Comparison of ENCODE assay signal across 13 mouse cellular contexts in the genomic region with DNA sequence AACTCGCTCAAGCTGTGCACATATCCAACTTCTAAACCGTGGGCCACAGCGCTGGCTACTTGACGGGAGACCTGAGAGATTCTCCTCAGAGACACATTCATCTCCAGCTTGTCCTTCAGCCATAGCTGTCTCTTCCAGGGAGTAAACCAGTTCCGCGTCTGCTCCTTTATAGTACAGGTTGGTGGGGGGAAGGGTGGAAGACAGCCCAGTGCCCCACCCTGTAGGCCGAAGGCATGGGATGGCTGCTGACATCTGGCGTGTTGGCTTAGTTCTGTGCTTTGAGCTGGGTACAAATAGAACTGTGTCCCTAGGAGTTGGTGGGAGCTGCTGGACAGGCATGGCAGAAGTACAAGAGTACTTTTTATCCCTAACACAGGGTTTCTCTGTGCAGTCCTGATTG. TPM values are rescaled to one million over a fixed set of nuclear protein-coding genes. Genes with fewer than 3 reads are reported as not detected.
DNase-seq lines count a peak whose midpoint lies in the region; ATAC-seq and TF ChIP-seq lines count a peak whose summit lies in the region.
"Had no signal": no experiment of that assay in that cellular context is flagged by ENCODE, and none has a peak within 500 bp of the region (broad histone marks: within the 10 kb centered on the region; RNA-seq: fewer than 3 reads in every experiment).

No protein-coding gene starts in this region.

- TF ChIP-seq CTCF in lung, postnatal 0 days (IDR thresholded peaks at IDR 0.05) = no peak
- no peak for TF ChIP-seq CTCF in lung, adult 2 months (IDR thresholded peaks at IDR 0.05; ENCODE audit: insufficient read depth, low read length)

- 0 out of 2 replicates have a peak, but pooled peaks have one; percentile 16 for ATAC-seq in heart, embryonic 16.5 days (replicated peaks; ENCODE audit: extremely low read depth, insufficient read depth, low FRiP score)
- no peak for ATAC-seq in lung, postnatal 0 days

- DNase-seq in heart, postnatal 4 days = no peak
- DNase-seq in lung, postnatal 0 days (ENCODE audit: low spot score) = no peak
- DNase-seq in lung, adult 2 months = no peak
- DNase-seq in cerebellum, postnatal 10 days = peak; percentile 52 to 73
- DNase-seq in skeletal muscle tissue, adult 2 months (ENCODE audit: low read depth, low spot score) = peak; percentile 70
- DNase-seq in frontal cortex, adult 2 months (ENCODE audit: extremely low spot score in 1 of 2, low spot score in 1 of 2) = no peak
- DNase-seq: kidney, adult 9 months; right cerebral cortex, postnatal 4 days; thymus, postnatal 25 days had no signal

- H3K27ac ChIP-seq in heart, embryonic 16.5 days (ENCODE audit: low read length) = peak overlapping the region; percentile 17; the same call in 1 of the 2 replicates
- H3K27ac ChIP-seq in lung, postnatal 0 days (ENCODE audit: low read length) = peak overlapping the region; percentile 38; the same call in 1 of the 2 replicates
- H3K27ac ChIP-seq: macrophage had no signal

- H3K27me3 ChIP-seq in heart, embryonic 16.5 days (ENCODE audit: control insufficient read depth, insufficient read depth, low read length) = no peaks in the 10 kb centered on the region
- no peaks in the 10 kb centered on the region for H3K27me3 ChIP-seq in lung, postnatal 0 days (replicated peaks; ENCODE audit: insufficient read depth, low read length)

- peaks cover 91% of the 10 kb centered on the region for H3K4me1 ChIP-seq in heart, embryonic 16.5 days (ENCODE audit: control insufficient read depth, insufficient read depth, low read length)
- H3K4me1 ChIP-seq in lung, postnatal 0 days (ENCODE audit: insufficient read depth, low read depth, low read length) = peaks cover 35% of the 10 kb centered on the region
- peaks cover 45% of the 10 kb centered on the region for H3K4me1 ChIP-seq in lung, adult 2 months (ENCODE audit: control insufficient read depth, insufficient read depth, low read length)

- H3K9me3 ChIP-seq in heart, embryonic 16.5 days (replicated peaks; ENCODE audit: control insufficient read depth, low read length) = no peaks in the 10 kb centered on the region
- no peaks in the 10 kb centered on the region for H3K9me3 ChIP-seq in lung, postnatal 0 days (ENCODE audit: low read length)
- H3K9me3 ChIP-seq: G1E had no signal

- H3K9ac ChIP-seq in heart, embryonic 16.5 days (ENCODE audit: low read length) = no peak overlapping the region
- no peak overlapping the region for H3K9ac ChIP-seq in lung, postnatal 0 days (replicated peaks; ENCODE audit: low read depth)

- no peak overlapping the region for H3K4me3 ChIP-seq in heart, embryonic 16.5 days (ENCODE audit: low read length)
- H3K4me3 ChIP-seq in lung, postnatal 0 days (ENCODE audit: low read depth, low read length) = no peak overlapping the region
- H3K4me3 ChIP-seq in lung, adult 2 months (replicated peaks; ENCODE audit: extremely low read depth, low read depth, low read length) = no peak overlapping the region
- H3K4me3 ChIP-seq: erythroblast, embryonic 14.5 days had no signal

- no peaks in the 10 kb centered on the region for H3K36me3 ChIP-seq in heart, embryonic 16.5 days (ENCODE audit: control insufficient read depth, insufficient read depth)
- H3K36me3 ChIP-seq in lung, postnatal 0 days (ENCODE audit: insufficient read depth, low read length) = no peaks in the 10 kb centered on the region

- no peak for TF ChIP-seq POLR2A in lung, adult 2 months (IDR thresholded peaks at IDR 0.05; ENCODE audit: borderline replicate concordance, extremely low read depth, low read depth, low read length)

- no peak for TF ChIP-seq EP300 in lung, postnatal 0 days (IDR thresholded peaks at IDR 0.05)

- no peak overlapping the region for H3K4me2 ChIP-seq in heart, embryonic 16.5 days (ENCODE audit: low read depth, low read length)
- no peak overlapping the region for H3K4me2 ChIP-seq in lung, postnatal 0 days (replicated peaks; ENCODE audit: low read depth, low read length)

- WGBS in heart, embryonic 16.5 days = 56% methylated on average over 8 of the region's 8 CpGs
- WGBS in lung, postnatal 0 days = 66% methylated on average over 8 of the region's 8 CpGs
- 44% methylated on average over 8 of the region's 8 CpGs for whole genome bisulfite sequencing in lung, adult 2 months

RNA-seq across cellular contexts. Expression of a gene that starts 18.4 kb away (rescaled TPM):
- 7.8 and 8.1 TPM in 2 replicates for polyA plus RNA-seq in heart, embryonic 16.5 days (2015; fragmentation: Nextera tagmentation; extraction: Ambion mirVana)
- total RNA-seq in heart, postnatal 4 days (2021) = 100 to 1,000 TPM; 118 to 135 TPM
- polyA plus RNA-seq in lung, postnatal 0 days (2015; fragmentation: Nextera tagmentation; extraction: Ambion mirVana) = 7.7 and 8.0 TPM in 2 replicates
- 26.1 and 32.4 TPM in 2 replicates for polyA plus RNA-seq in lung, adult 2 months (2012; rRNA removed)
- polyA plus RNA-seq in frontal cortex, adult 2 months (2012; rRNA removed) = 44.1 and 47.8 TPM in 2 replicates

Comparison
In these comparisons a context has a peak if more than half of its experiments do, and no peak if none do; other contexts are left out.
1. DNase-seq: peak in cerebellum, postnatal 10 days (2 of 2) and skeletal muscle tissue, adult 2 months (single experiment); none in heart, postnatal 4 days (single experiment), lung, postnatal 0 days (single experiment), lung, adult 2 months (single experiment) and frontal cortex, adult 2 months (0 of 2).